Mouse (Mus musculus) cerebellum, postnatal 14 days (tissue): ENCODE results near the gene Smim10l2a.

Experiments
- DNase-seq, 2 experiments: peaks; one replicate each; pipeline ENCODE4 v3.0.0; 2021; ENCODE audit warnings: mixed read lengths in 2 of 2

Gene Smim10l2a

DNA sequence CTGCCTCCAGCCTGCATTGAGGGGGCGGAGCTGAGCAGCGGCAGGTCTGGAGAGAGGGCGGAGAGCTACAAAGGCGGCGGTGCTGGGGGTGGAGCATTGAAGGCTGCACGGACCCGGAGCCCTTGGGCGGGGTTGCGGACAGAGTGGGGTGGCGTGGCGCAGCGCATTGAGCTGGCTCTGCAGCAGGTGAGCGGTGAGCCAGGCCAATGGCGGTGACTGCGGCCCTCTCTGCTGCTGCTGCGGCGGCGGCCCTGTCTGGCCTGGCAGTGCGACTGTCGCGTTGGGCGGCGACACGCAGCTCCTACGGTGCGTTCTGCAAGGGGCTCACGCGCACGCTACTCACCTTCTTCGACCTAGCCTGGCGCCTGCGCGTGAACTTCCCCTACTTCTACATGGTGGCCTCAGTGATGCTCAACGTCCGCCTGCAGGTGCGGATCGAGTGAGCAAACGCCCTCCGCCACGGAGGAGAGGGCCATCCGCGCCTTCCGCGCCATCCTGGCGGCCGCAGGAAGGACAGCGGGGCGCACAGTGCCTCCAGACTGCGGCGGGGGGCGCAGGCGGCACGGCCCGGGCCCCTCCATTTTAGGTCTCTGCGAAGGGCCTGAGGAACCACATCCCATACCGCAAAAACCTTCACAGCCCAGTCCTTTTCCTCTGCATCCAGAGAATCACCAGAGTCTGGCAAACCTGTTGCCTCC lies at the start of gene Smim10l2a:
Smim10l2a (plus strand) TSS at position 156 of the 698 bp plus-strand sequence.
- peak; percentile 66 to 70 for DNase-seq

GRCm38 (mm10) chrX:56332046-56332445 lies 42.3 kb upstream of the Smim10l2a start:
- DNase-seq: no peak

- peak; percentile 45 to 51 for DNase-seq
These were observed 34.1 kb upstream of the Smim10l2a start for GRCm38 (mm10) chrX:56340305-56340704.

DNA sequence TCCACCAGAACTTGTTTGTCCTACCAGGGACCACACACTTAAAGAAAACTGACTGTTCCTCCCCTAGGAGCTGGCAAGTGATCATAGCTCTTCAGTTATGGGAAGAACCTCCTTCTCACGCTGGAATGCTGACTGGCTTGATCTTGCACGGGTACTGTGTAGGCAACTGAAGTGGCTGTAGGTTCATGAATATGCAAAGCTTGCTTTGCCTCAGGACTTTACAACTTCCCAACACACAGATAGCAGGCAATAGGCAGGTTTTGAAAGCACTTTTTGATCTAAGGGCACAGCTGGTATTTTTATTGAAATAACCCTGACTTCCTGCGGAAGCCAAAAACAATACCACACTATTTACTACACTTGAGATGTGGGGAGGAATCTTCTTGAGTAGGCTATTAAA lies 31.5 kb upstream of the Smim10l2a start:
- DNase-seq: no peak

- peak; percentile 79 to 80 for DNase-seq
These were observed 28.0 kb upstream of the Smim10l2a start, which contains the start of gene Zfp449 for GRCm38 (mm10) chrX:56346176-56346931. Gene Zfp449, plus strand, starts transcription at chrX:56346400.

DNA sequence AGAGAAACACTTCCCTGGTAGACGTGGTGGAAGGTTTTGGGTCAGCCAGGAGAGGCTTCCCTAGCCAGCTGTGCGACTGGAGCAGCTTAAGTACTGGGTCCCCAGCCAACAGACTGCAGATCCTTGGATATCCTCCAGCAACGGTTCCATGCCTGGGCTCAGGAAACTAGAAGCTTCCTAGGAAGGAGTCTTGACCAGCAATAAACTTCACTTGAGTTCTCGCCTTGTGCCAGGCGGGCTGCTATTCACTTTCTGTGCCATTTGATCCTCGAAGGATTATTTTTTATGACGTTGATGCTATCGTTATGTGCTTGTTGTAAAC lies 27.5 kb upstream of the Smim10l2a start:
- DNase-seq: peak; percentile 33 to 49

DNA sequence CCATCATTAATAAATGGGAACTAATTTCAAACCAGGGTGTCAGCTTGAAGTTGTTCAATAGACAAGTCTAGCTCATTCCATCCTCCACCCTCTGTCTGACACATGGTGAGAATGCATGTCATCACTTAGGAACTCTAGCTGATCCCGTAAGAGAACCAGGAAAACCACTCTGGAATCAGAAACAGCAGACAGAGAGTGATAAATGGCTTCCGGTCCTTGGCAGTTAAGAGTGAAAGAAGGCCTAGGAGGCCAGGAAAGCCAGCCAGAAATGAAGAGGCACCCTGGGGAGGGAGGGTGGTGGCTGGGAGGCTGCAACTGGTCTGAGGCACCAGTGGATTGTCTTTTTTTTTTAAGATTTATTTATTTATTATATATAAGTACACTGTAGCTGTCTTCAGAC lies 6.5 kb downstream of the Smim10l2a start:
- DNase-seq: no peak

DNA sequence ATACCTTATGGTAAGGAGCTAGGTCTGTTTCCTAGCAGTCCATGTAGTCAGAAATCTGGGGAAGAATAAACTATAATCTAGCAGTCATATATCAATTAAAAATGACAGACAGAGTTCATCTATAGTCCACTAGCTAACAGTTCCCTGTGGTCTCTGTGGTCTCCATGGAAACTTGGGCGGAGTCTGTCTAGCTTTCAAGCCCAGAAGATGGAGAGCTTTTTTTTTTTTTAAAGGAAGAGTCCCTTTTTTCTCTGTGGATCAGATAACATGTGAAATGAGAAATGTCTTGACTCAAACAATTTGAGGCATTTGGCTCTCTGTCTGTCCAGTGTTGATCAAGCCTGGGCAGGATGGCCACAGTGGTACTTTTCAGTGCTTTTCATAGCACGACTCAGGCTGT lies 9.8 kb downstream of the Smim10l2a start:
- no peak for DNase-seq

DNA sequence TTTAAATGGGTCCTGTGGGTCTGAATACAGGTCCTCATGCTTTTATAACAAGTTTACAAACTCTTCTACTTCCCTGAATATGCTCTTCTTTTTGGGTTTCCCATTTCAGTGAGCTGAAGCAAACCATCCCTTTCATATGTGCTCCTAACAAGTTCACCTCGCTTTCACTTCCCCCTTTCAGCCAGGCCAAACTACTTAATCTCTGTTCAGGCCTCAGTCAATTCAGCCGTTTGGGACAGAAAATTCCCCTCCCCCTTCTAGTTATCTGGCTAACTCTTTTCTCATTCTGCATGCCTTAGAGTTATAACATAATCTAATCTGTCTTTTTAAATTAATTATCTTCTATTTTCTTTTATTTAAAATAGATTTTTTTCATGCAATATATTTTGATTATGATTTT lies 30.3 kb downstream of the Smim10l2a start:
- DNase-seq: no peak

DNA sequence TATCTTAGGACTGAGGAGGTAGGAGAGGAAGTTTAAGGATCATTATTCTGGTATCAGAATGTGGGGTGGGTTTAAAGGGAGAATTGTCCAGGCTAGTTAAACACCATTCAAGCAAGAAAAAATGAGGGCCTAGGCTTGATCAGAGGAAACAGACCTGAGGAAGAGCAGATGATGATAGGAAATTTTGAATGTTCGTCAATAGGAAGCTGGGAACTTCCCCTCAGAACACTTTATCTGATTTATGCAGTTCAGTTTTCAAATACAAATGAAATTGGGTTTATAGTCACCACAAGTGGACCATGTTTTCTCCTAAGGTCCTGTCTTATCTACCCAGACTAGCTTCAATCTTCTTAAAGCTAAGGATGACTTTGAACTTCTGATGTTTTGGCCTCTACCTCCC lies 31.1 kb downstream of the Smim10l2a start:
- DNase-seq: no peak

- DNase-seq: no peak
These were observed 31.7 kb downstream of the Smim10l2a start for GRCm38 (mm10) chrX:56406128-56406527.

DNA sequence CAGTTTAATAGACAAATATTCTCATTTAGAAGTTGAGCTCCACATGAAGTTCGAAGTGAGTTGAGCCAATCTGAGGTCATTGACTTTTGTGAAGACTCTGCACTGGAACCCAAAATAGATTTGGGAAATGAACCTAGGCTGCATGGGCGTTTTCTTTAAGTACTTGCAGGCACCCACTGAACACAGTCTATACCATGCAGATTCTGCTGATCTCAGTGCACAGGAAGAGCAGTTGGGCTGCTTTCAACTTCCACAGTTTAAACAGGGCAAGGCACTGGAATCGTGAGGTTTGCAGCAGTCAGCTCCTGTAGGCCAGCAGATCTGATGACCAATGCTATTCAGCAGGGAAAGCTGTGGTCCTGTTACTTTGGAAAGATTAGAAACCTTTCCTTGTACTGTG lies 41.9 kb downstream of the Smim10l2a start:
- DNase-seq: no peak

- peak in 1 of 2 experiments; percentile 9 for DNase-seq
These were observed 43.2 kb downstream of the Smim10l2a start for GRCm38 (mm10) chrX:56417541-56417940.
